Mouse (Mus musculus) heart, embryonic 16.5 days (tissue): ENCODE data around the gene Vmn2r12. TPM values are rescaled to one million over a fixed set of nuclear protein-coding genes. Genes with fewer than 3 reads are reported as not detected.
"Not testable (repeated sequence)": the region's sequence is repeated elsewhere in the genome, so short reads cannot be mapped to it uniquely, and the experiment has no call there.

Experiments
- ATAC-seq: fragments of 200-750 bp; cut with Nextera tagmentation; replicated peaks from 2 replicates; pipeline ENCODE4 v1.8.0; 2017; ENCODE audit warnings: moderate number of reproducible peaks; ENCODE audit not compliant: insufficient read depth, low FRiP score; ENCODE audit errors: extremely low read depth
- H3K27ac ChIP-seq: fragments of 300-500 bp; sonication (generic); 2 replicates; pipeline ENCODE4 v1.5.1; 2014; ENCODE audit warnings: mild to moderate bottlenecking, low read length, control low read depth, moderate library complexity
- H3K27me3 ChIP-seq: fragments of 300-500 bp; sonication (generic); 2 replicates; pipeline ENCODE4 v1.6.1; 2014; ENCODE audit warnings: low read length, mixed read lengths; ENCODE audit not compliant: control insufficient read depth, insufficient read depth
- H3K36me3 ChIP-seq: fragments of 300-500 bp; sonication (generic); 2 replicates; pipeline ENCODE4 v1.6.1; 2014; ENCODE audit not compliant: control insufficient read depth, insufficient read depth
- H3K4me1 ChIP-seq: fragments of 300-500 bp; sonication (generic); 2 replicates; pipeline ENCODE4 v1.6.1; 2014; ENCODE audit warnings: low read length, mixed read lengths; ENCODE audit not compliant: control insufficient read depth, insufficient read depth
- H3K4me2 ChIP-seq: fragments of 300-500 bp; sonication (generic); 2 replicates; pipeline ENCODE4 v1.6.1; 2014; ENCODE audit warnings: low read depth, mild to moderate bottlenecking, control low read depth, low read length
- H3K4me3 ChIP-seq: fragments of 300-500 bp; sonication (generic); 2 replicates; pipeline ENCODE4 v1.5.1; 2014; ENCODE audit warnings: mild to moderate bottlenecking, control low read depth, low read length
- H3K9ac ChIP-seq: fragments of 300-500 bp; sonication (generic); 2 replicates; pipeline ENCODE4 v1.6.1; 2014; ENCODE audit warnings: low read length, control low read depth
- H3K9me3 ChIP-seq: fragments of 300-500 bp; sonication (generic); replicated peaks from 2 replicates; pipeline ENCODE4 v1.6.1; 2016; ENCODE audit warnings: low read length; ENCODE audit not compliant: control insufficient read depth
- WGBS: fragments of 180-500 bp; shearing (Covaris S2); extraction: QIAGEN DNeasy Blood & Tissue Kit; methylation state at CpG from one replicate; pipeline ENCODE4 v1.1.7; 2014; 5-methylcytosine and 5-hydroxymethylcytosine counted together
- polyA plus RNA-seq: library from polyadenylated mRNA; unstranded; fragments of >200 nt; fragmentation: Nextera tagmentation; extraction: Ambion mirVana; gene quantifications from 2 replicates; pipeline ENCODE4 v1.2.1, GENCODE M21; 2015

Gene Vmn2r12
- polyA plus RNA-seq = not detected in 2 replicates

DNA sequence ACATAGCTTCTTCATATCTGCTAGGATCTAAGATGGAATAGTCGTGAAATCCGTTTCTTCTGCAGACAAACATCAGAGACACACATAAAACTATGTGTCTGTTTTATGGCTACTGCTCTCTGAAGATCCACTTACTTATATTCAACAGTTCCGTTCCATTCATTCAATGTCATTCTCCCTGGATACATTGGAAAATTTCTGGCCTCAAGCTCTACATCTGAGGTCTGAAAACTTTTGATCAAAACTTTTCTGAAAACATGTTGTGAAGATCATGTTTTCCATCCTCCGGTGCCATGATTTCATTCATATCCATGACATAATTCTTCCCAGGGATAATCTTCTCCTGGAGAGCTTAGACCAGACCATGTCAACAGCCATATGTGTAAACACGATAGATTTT, at the start of gene Vmn2r12:
Gene Vmn2r12 (minus strand): TSS at position 101 of the 400 bp plus-strand sequence.
- ATAC-seq, H3K9ac ChIP-seq, H3K36me3 ChIP-seq, H3K4me3 ChIP-seq, H3K9me3 ChIP-seq, H3K4me2 ChIP-seq, H3K27ac ChIP-seq, H3K27me3 ChIP-seq, H3K4me1 ChIP-seq: not testable (repeated sequence)
- 78% methylated on average over 5 of the region's 5 CpGs for WGBS

DNA sequence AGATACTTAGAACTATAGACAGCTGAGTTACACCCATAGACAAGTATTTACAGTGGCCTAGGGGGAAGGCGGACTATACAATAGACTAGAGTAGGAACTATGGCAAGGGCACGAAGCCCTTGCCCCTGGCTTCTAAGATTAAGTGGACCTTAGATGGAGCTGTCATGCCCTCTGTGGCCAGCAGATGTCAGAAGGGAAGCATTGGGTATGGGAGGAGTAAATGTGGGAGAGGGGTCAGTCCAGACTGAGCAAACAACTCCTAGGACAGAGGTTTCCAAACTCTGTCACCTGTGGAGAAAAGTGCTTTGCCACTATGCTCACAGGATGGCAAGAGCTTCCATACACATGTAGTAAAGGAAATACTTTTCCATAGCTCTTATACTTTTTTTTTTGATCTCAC, 41.8 kb upstream of the Vmn2r12 start:
- Histone ChIP-seq H3K9me3 (peaks cover 2% of the 10 kb centered on the region; the same call in 1 of the 2 replicates), H3K9ac (no peak overlapping the region), H3K4me2 (no peak overlapping the region), H3K4me1 (no peaks in the 10 kb centered on the region), H3K27ac (no peak overlapping the region), H3K36me3 (no peaks in the 10 kb centered on the region), H3K27me3 (no peaks in the 10 kb centered on the region), H3K4me3 (no peak overlapping the region)
- no peak for ATAC-seq
- 83% methylated on average over 2 of the region's 2 CpGs for WGBS

DNA sequence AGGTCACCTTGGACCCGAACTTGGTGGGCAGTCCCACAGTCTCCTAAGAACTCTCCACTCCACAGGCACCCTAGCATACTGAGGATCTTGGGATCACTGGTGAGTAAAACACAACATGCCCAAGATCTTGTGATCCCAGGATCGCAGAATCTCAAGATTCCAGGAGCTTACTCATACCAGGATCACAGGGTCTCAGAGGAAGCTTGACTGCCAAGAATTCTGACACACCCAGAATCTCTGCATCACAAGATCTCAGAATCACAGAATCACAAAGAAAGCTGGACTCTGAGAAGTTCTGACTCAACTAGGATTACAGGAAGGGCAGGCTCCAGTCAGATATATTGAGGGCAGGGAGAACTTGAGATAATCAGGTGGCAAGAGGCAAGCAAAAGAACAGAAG, 39.0 kb upstream of the Vmn2r12 start:
- H3K4me3 ChIP-seq = no peak overlapping the region
- peaks cover 2% of the 10 kb centered on the region; the same call in 1 of the 2 replicates for H3K9me3 ChIP-seq
- H3K9ac ChIP-seq = no peak overlapping the region
- H3K4me2 ChIP-seq = no peak overlapping the region
- H3K27me3 ChIP-seq = no peaks in the 10 kb centered on the region
- no peaks in the 10 kb centered on the region for H3K36me3 ChIP-seq
- H3K27ac ChIP-seq = no peak overlapping the region
- 59% methylated on average over 2 of the region's 2 CpGs for WGBS
- no peaks in the 10 kb centered on the region for H3K4me1 ChIP-seq
- ATAC-seq = no peak

- H3K4me3 ChIP-seq, H3K27ac ChIP-seq, H3K4me2 ChIP-seq, ATAC-seq, H3K36me3 ChIP-seq, H3K9ac ChIP-seq, H3K4me1 ChIP-seq, H3K9me3 ChIP-seq, H3K27me3 ChIP-seq: not testable (repeated sequence)
- WGBS = 71% methylated on average over 3 of the region's 3 CpGs
Observed at GRCm38 (mm10) chr5:109096482-109096881, 1.3 kb downstream of the Vmn2r12 start.

GRCm38 (mm10) chr5:109072016-109072415, 25.7 kb downstream of the Vmn2r12 start:
- not testable (repeated sequence) for H3K4me2 ChIP-seq, ATAC-seq
- WGBS = 41% methylated on average over 4 of the region's 4 CpGs

GRCm38 (mm10) chr5:109059469-109059868, 38.3 kb downstream of the Vmn2r12 start, which contains the start of gene Vmn2r11:
TSS of gene Vmn2r11 (minus strand) at chr5:109059569.
- not testable (repeated sequence) for H3K27ac ChIP-seq, H3K4me3 ChIP-seq, H3K36me3 ChIP-seq, H3K27me3 ChIP-seq, H3K4me2 ChIP-seq, H3K4me1 ChIP-seq, H3K9me3 ChIP-seq, ATAC-seq, H3K9ac ChIP-seq
- 72% methylated on average over 3 of the region's 3 CpGs for WGBS

More at GRCm38 (mm10) chr5:109072016-109072415, 25.7 kb downstream of the Vmn2r12 start:
- H3K27me3 ChIP-seq, H3K9me3 ChIP-seq, H3K4me3 ChIP-seq, H3K9ac ChIP-seq, H3K4me1 ChIP-seq, H3K36me3 ChIP-seq, H3K27ac ChIP-seq: not testable (repeated sequence)

DNA sequence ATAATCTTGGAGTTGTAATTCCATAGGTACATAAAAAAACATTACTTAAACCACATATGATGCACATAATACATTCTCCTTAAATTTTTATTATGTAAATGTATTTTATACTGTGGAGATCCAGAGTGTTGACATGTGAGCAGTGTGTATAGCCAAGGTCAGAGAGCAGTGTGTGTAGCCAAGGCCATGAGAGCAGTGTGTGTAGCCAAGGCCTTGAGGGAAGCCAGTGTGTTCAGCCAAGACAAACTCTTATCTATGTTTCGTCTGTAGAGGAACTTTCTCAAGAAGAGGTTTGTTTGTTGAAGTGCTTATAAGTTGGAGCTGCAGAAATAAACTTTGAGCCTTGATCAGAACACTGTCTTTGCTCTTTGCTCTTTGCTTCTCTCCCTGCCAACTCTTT, 42.5 kb downstream of the Vmn2r12 start:
- WGBS = 48% methylated on average over 1 of the region's 1 CpGs

More for the DNA sequence above, 42.5 kb downstream of the Vmn2r12 start:
- Histone ChIP-seq H3K36me3 (no peaks in the 10 kb centered on the region), H3K27me3 (no peaks in the 10 kb centered on the region), H3K9me3 (no peaks in the 10 kb centered on the region), H3K9ac (no peak overlapping the region), H3K4me1 (no peaks in the 10 kb centered on the region), H3K4me2 (no peak overlapping the region), H3K4me3 (no peak overlapping the region), H3K27ac (no peak overlapping the region)
- no peak for ATAC-seq

Other genes with a start within 250 kb of the Vmn2r12 start
- not detected in 2 replicates for gene Vmn2r9, start 245.3 kb downstream of the Vmn2r12 start, polyA plus RNA-seq
- not detected in 2 replicates for gene Vmn2r10, start 91.4 kb downstream of the Vmn2r12 start, polyA plus RNA-seq
- gene Vmn2r11, start 38.4 kb downstream of the Vmn2r12 start, polyA plus RNA-seq = not detected in 2 replicates
- not detected in 2 replicates for gene Vmn2r13, start 94.2 kb upstream of the Vmn2r12 start, polyA plus RNA-seq
- gene Vmn2r14, start 126.8 kb upstream of the Vmn2r12 start, polyA plus RNA-seq = not detected in 2 replicates
- gene Vmn2r15, start 199.7 kb upstream of the Vmn2r12 start, polyA plus RNA-seq = not detected in 2 replicates
- not detected in 2 replicates for gene Vmn2r16, start 232.2 kb upstream of the Vmn2r12 start, polyA plus RNA-seq